Mouse (Mus musculus) limb, embryonic 10.5 days (tissue): ENCODE results near the gene Mettl7b. TPM values are rescaled to one million over a fixed set of nuclear protein-coding genes. Genes with fewer than 3 reads are reported as not detected.

Source experiments
- DNase-seq: peaks from one replicate; pipeline ENCODE4 v3.0.0-alpha.2; 2017; ENCODE audit warnings: low spot score
- H3K27ac ChIP-seq: fragments of 300-500 bp; sonication (generic); 2 replicates; pipeline ENCODE4 v1.5.1; 2016; ENCODE audit warnings: mild to moderate bottlenecking
- H3K27me3 ChIP-seq: fragments of 300-500 bp; sonication (generic); 2 replicates; pipeline ENCODE4 v1.6.1; 2016; ENCODE audit warnings: low read depth, mild to moderate bottlenecking; ENCODE audit not compliant: poor library complexity, severe bottlenecking
- H3K36me3 ChIP-seq: fragments of 300-500 bp; sonication (generic); 2 replicates; pipeline ENCODE4 v1.6.1; 2016; ENCODE audit warnings: mild to moderate bottlenecking, moderate library complexity
- H3K4me1 ChIP-seq: fragments of 300-500 bp; sonication (generic); 2 replicates; pipeline ENCODE4 v1.6.1; 2016
- H3K4me3 ChIP-seq: fragments of 300-500 bp; sonication (generic); 2 replicates; pipeline ENCODE4 v1.5.1; 2016; ENCODE audit warnings: mild to moderate bottlenecking, moderate library complexity
- H3K9me3 ChIP-seq: fragments of 300-500 bp; sonication (generic); replicated peaks from 2 replicates; pipeline ENCODE4 v1.6.1; 2016; ENCODE audit warnings: mild to moderate bottlenecking
- WGBS: fragments of 180-500 bp; shearing (Covaris S2); methylation state at CpG from one replicate; pipeline ENCODE4 v1.1.7; 2016; 5-methylcytosine and 5-hydroxymethylcytosine counted together
- polyA plus RNA-seq: library from polyadenylated mRNA; unstranded; fragments of >200 nt; fragmentation: Nextera tagmentation; extraction: Ambion mirVana; gene quantifications from 2 replicates; pipeline ENCODE4 v1.2.1, GENCODE M21; 2016

Gene Mettl7b
- polyA plus RNA-seq, 1 experiment from 2014 or later, result not detected

GRCm38 (mm10) chr10:128911430-128911829 is 49.4 kb downstream of the Mettl7b start:
- no peak for DNase-seq
- peaks cover 54% of the 10 kb centered on the region for H3K36me3 ChIP-seq
- 89% methylated on average over 6 of the region's 6 CpGs for WGBS
- no peaks in the 10 kb centered on the region for H3K27me3 ChIP-seq
- peak overlapping the region; percentile 93 for H3K4me3 ChIP-seq
- peaks cover 46% of the 10 kb centered on the region for H3K4me1 ChIP-seq
- peak overlapping the region; percentile 97; the same call in 1 of the 2 replicates for H3K27ac ChIP-seq
- H3K9me3 ChIP-seq, result no peaks in the 10 kb centered on the region

DNA sequence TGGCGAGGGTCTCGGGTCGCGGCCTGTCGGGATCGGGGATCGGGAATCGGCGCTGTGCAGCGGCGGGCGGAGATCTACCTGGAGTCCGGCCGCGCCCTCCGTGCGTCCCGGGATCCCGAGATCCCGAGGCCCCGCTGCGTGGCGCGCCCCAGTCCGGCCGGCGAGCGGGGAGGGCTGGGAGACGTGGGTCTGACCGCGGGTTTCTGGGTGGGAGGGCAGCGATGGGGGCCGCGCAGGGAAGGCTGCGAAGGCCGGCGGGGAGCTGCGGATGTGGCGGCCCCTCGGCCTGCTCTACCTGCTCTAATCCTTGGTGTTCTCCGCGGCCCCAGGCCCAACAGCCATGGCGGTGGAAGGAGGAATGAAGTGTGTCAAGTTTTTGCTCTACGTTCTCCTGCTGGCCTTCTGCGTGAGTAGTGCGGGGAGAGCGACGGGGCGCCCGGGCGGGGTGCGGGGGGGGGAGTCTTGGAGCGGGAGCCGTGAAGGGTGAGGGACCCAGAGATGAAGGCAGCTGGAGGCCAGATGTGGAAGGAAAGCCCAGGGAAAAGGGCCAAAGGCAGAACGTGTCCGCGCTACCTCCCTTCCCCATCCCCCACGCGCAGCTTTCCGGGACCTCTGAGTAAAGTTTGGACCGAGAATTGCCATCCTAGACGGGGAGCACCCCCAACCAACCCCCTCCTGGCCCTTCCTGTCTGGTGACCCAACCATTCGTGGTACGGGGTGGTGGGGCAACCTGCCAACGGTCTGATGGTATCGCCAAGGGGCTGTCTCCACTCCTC is 50.5 kb downstream of the Mettl7b start:
- peaks cover 46% of the 10 kb centered on the region for H3K4me1 ChIP-seq
- H3K27ac ChIP-seq, result peak overlapping the region; percentile 97
- DNase-seq, result peak; percentile 79
- H3K36me3 ChIP-seq, result peaks cover 44% of the 10 kb centered on the region
- H3K27me3 ChIP-seq, result no peaks in the 10 kb centered on the region
- no peaks in the 10 kb centered on the region for H3K9me3 ChIP-seq
- H3K4me3 ChIP-seq, result peak overlapping the region; percentile 93
- under 1% methylated on average over 66 of the region's 66 CpGs for WGBS

GRCm38 (mm10) chr10:128909567-128910028 is 51.2 kb downstream of the Mettl7b start:
- Histone ChIP-seq H3K4me3 (peak overlapping the region; percentile 93), H3K27ac (peak overlapping the region; percentile 97), H3K27me3 (no peaks in the 10 kb centered on the region), H3K4me1 (peaks cover 46% of the 10 kb centered on the region), H3K9me3 (no peaks in the 10 kb centered on the region), H3K36me3 (peaks cover 37% of the 10 kb centered on the region)
- peak; percentile 96 for DNase-seq
- WGBS, result 1% methylated on average over 41 of the region's 41 CpGs

GRCm38 (mm10) chr10:128908778-128909448 is 51.9 kb downstream of the Mettl7b start:
- whole genome bisulfite sequencing, result 64% methylated on average over 13 of the region's 13 CpGs
- peaks cover 45% of the 10 kb centered on the region for H3K4me1 ChIP-seq
- DNase-seq, result no peak
- peak overlapping the region; percentile 97 for H3K27ac ChIP-seq
- H3K4me3 ChIP-seq, result peak overlapping the region; percentile 93
- H3K9me3 ChIP-seq, result no peaks in the 10 kb centered on the region
- H3K27me3 ChIP-seq, result no peaks in the 10 kb centered on the region
- peaks cover 30% of the 10 kb centered on the region for H3K36me3 ChIP-seq

Other genes with a start within 250 kb of the Mettl7b start
- gene Dgka, start 216.1 kb downstream of the Mettl7b start, polyA plus RNA-seq, result 3.7 and 5.0 TPM in 2 replicates
- gene Pym1, start 213.1 kb downstream of the Mettl7b start, polyA plus RNA-seq, result 61.0 and 63.1 TPM in 2 replicates
- gene Mmp19, start 170.1 kb downstream of the Mettl7b start, polyA plus RNA-seq, result 0.21 and 0.30 TPM in 2 replicates
- gene Dnajc14, start 156.9 kb downstream of the Mettl7b start, polyA plus RNA-seq, result 47.7 and 54.0 TPM in 2 replicates
- gene Tmem198b, start 156.6 kb downstream of the Mettl7b start, polyA plus RNA-seq, result 14.8 and 19.8 TPM in 2 replicates
- 245 and 250 TPM in 2 replicates for gene Sarnp, start 143.7 kb downstream of the Mettl7b start, polyA plus RNA-seq
- 52.9 and 62.9 TPM in 2 replicates for gene Ormdl2, start 139.3 kb downstream of the Mettl7b start, polyA plus RNA-seq
- gene Gdf11, start 69.3 kb downstream of the Mettl7b start, polyA plus RNA-seq, result 16.2 TPM in 2 replicates
- 430 and 439 TPM in 2 replicates for gene Cd63, start 60.0 kb downstream of the Mettl7b start, polyA plus RNA-seq
- gene Rdh5, start 38.1 kb downstream of the Mettl7b start, polyA plus RNA-seq, result 9.2 and 10.2 TPM in 2 replicates
- 168 and 182 TPM in 2 replicates for gene Bloc1s1, start 37.0 kb downstream of the Mettl7b start, polyA plus RNA-seq
- gene Itga7, start 27.2 kb downstream of the Mettl7b start, polyA plus RNA-seq, result 0.15 and 0.24 TPM in 2 replicates
- not detected in 2 replicates for gene Olfr9, start 28.4 kb upstream of the Mettl7b start, polyA plus RNA-seq
- not detected in 2 replicates for gene Olfr763, start 49.8 kb upstream of the Mettl7b start, polyA plus RNA-seq
- gene Olfr764-ps1, start 78.9 kb upstream of the Mettl7b start, polyA plus RNA-seq, result not detected in 2 replicates
- not detected in 2 replicates for gene Olfr765, start 89.0 kb upstream of the Mettl7b start, polyA plus RNA-seq
- gene Olfr766-ps1, start 108.0 kb upstream of the Mettl7b start, polyA plus RNA-seq, result not detected in 2 replicates
- gene Olfr767, start 121.9 kb upstream of the Mettl7b start, polyA plus RNA-seq, result not detected in 2 replicates
- gene Olfr768, start 138.4 kb upstream of the Mettl7b start, polyA plus RNA-seq, result not detected in 2 replicates
- gene Olfr769, start 156.9 kb upstream of the Mettl7b start, polyA plus RNA-seq, result not detected in 2 replicates
- not detected in 2 replicates for gene Olfr770, start 178.0 kb upstream of the Mettl7b start, polyA plus RNA-seq
- gene Olfr771, start 203.8 kb upstream of the Mettl7b start, polyA plus RNA-seq, result not detected in 2 replicates
- not detected in 2 replicates for gene Olfr772, start 216.9 kb upstream of the Mettl7b start, polyA plus RNA-seq
- gene Olfr773, start 226.4 kb upstream of the Mettl7b start, polyA plus RNA-seq, result not detected in 2 replicates